Mouse (Mus musculus) granulocyte monocyte progenitor cell, adult 5-6 weeks (primary cell): ENCODE results near the gene Sept9. TPM values are rescaled to one million over a fixed set of nuclear protein-coding genes. Genes with fewer than 3 reads are reported as not detected.
"Not testable (repeated sequence)": the region's sequence is repeated elsewhere in the genome, so short reads cannot be mapped to it uniquely, and the experiment has no call there.

Source experiments
- ATAC-seq: replicated peaks from 2 replicates; pipeline ENCODE4 v1.8.0; 2016; ENCODE audit warnings: mild to moderate bottlenecking, moderate TSS enrichment, inconsistent platforms; ENCODE audit not compliant: poor library complexity, severe bottlenecking
- total RNA-seq, 2 experiments: library from RNA; stranded (forward) in 1 of 2; stranded (reverse) in 1 of 2; fragments of 200-712, 200-1000 nt in 1 of 2; fragments of >200 nt in 1 of 2; fragmentation: Nextera tagmentation in 1 of 2; gene quantifications; 2 replicates each; pipeline ENCODE4 v1.2.3; 2014 to 2017

Gene Sept9
- total RNA-seq, 2 experiments from 2014 or later: 141 to 145 TPM

DNA sequence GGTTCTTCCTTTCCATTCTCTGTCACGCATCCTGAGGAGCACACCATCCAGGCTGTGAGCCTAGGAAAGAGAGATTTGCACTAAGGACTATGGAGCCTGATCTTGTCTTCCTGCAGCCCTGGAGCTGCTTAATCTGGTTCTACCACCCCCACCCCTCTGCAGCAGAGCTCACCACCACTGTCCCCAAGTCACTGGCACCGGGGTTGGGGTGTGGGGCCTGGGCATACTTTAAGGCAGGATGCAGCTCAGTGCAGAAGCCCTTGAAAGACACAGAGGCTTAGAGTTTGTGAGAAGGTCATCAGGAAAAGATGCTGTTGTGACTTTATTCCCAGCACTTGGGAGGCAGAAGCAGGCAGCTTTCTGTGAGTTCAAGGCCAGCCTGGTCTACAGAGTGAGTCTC is 135.7 kb downstream of the Sept9 start:
- ATAC-seq: no peak

GRCm38 (mm10) chr11:117336081-117336788 is 136.8 kb downstream of the Sept9 start:
- no peak for ATAC-seq

- ATAC-seq: no peak
These were observed 138.3 kb downstream of the Sept9 start for GRCm38 (mm10) chr11:117337749-117338148.

DNA sequence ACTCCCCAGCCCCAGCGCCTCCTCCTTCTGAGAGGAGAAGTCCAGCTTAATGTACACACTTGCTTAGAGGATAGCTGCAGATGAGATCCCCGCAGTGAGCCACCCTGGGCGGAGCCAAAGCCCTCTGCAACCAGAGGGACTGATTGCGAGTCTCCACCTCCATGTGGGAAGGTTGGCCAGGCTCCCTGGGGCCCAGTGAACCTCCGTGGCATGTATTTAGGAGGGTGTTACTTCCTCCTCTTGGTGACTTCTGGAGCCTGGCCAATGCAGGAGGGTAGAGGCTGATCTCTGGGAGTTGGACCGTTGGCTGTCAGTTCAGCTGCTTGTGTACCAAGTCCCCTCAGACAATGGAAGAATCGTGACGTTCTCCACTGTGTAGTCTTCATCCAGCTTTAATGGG is 139.0 kb downstream of the Sept9 start:
- ATAC-seq: peak; percentile 85

GRCm38 (mm10) chr11:117339050-117339449 is 139.6 kb downstream of the Sept9 start:
- ATAC-seq: no peak

DNA sequence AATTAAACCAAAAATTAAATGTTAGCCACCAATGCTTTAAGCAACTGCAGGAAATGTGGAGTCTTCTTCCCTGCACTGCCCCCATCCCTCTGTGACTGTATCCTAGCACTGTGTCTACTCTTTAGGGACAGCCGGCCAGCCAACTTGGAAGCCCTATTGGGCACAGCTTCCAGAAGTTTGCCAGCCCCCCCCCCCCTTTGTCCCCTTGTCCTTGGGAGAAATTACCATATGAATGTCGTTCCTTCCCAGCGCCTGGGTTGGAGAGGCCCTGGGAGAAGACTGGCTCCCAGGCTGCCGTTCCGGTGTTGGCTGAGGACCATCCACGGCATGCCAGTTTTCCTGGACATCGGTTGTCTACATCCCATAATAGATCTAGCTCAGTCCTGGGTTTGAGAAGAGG is 141.8 kb downstream of the Sept9 start:
- no peak for ATAC-seq

- no peak for ATAC-seq
These were observed 142.6 kb downstream of the Sept9 start for GRCm38 (mm10) chr11:117342076-117342475.

DNA sequence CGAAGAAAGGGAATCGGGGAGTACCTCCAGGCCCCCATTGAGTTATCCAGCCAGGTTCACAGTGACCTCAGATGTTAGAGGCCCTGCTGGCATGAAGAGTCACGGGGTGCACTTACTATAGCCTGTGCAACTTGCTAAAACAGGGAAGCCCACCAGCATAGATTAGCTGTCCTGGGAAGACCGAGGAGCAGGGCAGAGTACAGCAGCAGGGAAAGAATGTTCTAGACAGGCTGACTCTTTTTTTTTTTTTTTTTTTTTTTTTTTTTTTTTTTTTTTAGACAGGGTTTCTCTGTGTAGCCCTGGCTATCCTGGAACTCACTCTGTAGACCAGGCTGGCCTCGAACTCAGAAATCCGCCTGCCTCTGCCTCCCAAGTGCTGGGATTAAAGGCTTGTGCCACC is 143.0 kb downstream of the Sept9 start:
- not testable (repeated sequence) for ATAC-seq

DNA sequence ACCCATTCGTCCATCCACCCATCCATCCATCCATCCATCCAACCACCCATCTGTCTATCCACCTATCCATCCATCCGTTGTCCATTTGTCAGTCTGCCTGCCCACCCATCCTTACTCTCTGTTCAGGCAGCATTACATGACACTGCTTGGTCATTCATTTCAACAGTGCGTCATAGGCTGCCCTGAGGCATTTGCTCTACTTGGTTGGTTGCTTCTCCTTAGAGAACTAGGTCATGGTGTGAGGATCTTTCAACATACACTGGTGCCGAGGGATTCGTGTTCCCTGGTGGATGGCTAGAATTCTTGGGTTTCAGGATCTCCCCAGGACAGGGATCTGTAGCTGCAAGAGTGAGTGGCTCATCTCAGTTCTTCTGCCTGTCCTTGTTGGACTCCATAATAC is 144.3 kb downstream of the Sept9 start:
- ATAC-seq: no peak

DNA sequence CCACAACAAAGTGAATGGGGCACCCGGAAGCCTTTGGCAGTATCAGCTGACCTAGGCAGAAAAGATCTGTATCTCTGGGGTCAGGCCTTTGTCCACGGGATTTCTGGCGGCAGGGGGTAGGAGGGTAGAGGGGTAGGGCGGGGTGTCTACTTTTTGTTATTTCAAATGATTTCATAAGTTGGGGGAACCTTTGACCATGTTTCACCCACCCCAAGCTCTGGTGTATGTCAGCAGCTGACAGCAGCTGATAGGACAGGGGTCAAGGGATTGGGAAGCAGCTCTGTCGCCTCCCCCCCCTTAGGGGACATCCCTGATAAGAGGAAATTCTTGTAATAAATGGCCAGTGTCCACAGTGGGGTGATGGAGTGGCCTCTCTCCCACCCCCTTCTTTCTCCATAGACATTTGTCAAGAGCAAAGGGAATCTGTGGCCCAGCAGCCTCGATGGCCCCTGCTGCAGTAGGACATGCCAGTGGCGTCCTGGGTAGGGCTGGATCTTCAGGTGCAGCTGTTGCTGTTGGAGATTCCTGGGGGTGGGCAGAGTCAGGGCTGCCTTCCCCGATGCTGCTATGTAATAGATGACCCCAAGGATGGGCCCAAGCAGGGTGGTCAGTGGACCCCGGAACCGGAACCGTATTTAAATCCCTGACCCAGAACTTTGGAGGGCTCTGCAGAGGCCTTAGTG is 145.0 kb downstream of the Sept9 start:
- no peak for ATAC-seq

DNA sequence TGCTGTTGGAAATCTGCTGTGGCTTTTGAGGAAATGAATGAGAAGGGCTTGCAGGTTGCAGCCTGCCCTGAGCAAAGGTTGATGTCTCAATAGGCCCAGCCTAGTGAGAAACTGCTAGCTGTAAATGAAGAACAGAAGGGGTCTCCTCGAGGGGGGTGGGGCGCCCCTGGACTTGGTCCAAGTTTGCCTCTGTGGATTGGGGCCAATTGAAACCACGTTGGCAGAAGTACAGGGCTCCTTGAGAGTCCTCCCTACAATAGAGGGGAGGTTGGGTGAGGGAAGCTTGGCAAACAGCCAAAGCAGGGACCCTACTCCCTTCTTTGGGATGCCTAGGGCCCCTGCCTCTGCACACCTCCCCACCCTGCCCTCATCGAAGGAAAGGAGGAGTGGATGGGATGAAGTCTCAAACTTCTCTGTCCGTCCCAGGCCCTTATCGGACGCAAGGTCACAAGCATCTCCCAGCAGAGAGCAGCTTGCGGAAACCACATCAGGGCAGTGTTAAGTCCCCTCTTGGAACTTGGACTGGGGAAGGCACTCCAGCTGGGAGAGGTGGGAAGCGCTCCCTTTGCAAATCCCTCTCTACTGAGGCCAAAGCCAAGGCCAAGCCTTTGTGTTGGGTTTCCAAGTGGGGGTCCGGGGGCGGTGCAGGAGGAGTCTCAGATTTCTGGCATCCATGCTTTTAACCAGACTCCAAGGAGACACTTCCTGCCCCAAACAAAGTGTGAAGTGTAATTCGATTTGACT is 145.7 kb downstream of the Sept9 start:
- peak; percentile 55 for ATAC-seq

DNA sequence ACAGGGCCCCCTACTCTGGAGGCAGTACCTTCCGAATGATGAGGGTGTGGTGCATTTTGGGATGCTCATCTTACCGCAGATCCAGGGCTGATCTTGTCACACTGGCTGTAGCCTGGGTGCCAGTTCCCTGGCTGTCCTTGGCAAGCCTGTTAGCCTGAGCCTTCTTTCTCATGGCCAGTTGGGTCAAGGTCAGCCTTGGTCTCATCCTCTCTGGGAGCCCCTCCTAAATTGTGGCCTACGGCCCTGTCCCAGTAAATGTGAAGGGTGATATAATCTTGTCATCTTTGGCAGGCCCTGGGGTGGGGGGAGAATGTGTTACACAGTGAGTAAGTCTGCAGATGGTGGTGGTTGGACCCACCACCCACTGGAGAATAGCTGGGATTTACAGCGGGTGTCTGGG is 147.8 kb downstream of the Sept9 start:
- no peak for ATAC-seq

DNA sequence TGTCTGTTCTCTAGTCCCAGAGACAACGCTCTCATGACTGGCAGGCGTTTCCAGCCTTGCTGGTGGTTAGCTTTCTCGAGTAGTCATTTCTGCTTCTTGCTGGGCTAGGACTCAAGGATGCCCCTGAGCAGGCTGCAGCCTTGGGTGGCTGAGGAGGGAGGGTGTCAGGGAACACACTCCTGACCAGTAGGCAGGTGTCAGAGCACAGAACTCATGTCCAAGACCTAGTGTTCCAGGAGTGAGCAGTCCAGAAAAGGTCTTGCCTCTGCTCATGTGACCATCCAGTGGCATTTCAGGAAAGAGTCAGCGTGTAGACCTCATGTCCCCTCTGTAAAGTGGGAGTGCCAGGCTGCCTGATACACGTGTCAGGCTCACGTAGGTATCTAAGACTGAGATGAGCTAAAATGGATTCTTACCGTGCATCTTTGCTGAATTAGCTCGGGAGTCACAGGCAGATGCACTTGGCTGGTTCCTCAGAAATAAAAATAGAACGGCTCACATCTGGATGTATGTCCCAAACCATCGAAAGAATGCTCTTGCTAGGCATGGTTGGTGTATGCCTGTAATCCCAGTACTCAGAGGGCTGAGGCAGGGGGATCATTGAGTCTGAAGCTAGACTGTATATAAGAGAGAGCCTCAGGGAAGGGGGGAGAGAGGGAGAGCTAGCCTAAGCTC is 149.1 kb downstream of the Sept9 start:
- ATAC-seq: peak; percentile 36

DNA sequence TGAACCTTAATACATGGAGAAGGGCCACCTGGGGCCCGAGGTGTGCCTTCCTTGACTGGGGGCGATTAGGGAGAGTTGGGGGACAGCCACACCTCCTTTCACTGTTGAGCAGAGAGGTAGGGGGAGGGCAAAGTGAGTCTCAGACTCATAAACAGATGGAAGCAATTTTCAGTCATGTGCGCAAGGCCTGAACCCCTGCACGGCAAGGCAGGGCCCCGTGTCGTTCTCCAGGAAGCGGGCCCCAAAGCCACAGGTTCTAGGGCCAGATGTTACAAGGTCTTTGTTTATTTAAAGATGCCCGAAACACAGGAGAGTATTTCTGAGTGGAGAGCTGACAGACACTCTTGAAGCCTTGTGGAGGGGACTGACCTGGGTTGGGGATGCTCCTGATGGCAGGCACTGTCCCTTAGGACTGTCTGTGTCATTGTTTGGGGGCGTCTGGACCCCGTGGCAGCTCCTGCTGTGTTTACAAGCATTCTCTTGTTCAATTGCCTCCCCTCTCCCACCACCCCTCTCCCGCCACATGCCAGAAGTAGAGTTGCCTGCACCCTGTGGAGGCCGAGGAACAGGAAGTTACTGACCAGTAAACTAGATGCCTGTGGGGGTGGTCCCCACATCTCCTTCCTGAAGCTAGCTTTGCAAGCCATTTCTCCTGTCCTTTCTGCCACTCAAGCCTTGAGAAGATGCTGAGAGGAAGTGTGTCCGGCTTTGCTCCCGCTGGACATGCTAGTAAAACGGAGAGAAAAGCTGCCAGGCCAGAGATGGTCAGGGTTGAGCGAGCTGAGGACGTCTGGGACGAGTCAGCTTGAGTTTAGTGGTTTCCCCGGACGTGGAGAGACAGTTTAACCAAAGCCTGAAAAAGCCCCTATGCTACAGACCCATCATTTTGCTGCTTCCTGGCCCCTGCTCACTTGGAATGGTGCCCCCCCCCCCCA is 150.2 kb downstream of the Sept9 start:
- peak; percentile 31; the same call in 1 of the 2 replicates for ATAC-seq

DNA sequence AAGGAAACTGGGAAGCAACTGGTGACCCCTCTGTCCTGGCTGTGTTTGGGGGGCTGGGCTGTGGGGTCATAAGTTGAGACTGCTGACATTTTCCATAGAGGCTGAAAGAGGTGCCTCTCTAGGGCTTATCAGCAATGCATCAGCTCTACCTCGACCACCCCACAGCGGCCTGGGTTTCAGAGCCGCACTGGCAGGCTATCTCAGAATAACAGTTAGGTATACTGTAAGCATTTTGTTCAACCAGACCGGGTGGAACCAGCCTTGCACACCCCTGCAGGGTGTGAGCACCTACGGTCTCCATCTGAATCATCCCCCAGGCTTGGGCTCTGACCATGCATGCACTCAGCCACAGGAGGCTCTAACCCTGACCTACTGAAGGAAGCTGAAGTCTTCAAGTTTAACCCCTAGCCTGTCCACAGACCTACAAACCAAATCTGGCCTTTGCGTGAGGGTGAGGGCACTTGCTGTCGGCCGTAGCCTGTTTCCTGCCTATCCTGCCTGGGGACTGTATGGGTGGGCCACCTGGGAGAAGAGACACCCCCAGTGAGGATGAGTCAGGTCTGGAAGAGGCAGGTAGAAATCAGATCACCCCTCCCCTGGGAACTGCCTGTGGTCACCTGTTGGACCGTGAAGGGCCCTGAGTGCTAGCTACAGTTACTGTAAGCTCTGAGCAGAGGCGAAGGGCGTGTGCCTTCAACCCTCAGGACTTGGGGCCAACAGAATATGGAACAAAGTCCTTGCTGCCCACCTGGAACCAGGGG is 151.2 kb downstream of the Sept9 start:
- no peak for ATAC-seq

GRCm38 (mm10) chr11:117353126-117353525 is 153.7 kb downstream of the Sept9 start:
- no peak for ATAC-seq

- ATAC-seq: no peak
These were observed 154.6 kb downstream of the Sept9 start for GRCm38 (mm10) chr11:117354107-117354506.

DNA sequence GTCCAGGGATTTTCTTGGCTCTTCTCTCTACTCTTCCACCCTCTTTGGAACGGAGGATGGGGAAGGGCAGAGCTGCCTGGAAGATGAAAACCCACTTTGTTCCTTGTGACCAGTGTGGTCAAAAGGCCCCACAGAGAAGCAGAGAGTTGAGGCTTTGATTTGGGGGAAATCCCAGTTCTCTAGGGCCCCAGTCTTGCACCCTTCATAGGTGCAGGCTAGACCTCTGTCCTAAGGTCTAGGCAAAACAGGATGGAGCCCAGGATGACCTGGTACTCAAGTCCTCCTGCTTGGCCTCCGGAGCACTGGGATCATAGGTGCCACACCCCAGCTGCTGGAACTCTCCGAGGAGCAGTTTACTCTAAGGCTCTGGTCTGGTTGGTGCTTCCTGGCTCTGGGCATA is 157.5 kb downstream of the Sept9 start:
- ATAC-seq: no peak
